Comparison of ENCODE assay signal across 9 mouse cellular contexts in the genomic region with DNA sequence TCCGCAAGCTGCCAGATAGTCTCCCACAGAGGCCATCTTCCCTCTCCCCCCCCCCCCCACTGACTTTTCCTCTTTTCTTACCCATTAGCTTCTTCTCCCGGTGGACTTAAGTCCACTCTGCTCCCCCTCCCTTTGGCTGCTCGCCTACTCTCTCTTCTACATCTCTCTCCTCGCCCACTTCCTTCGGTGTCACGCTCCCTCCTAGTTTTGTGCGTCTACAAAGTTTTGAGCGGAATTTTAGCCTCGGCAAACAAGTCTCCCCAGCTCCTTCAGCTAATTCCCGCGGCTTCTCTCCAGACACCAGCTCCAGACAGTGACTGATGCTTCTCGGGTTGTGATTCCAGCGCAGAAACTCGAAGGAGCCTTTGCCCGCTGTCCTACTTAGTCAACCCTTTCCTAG. TPM values are rescaled to one million over a fixed set of nuclear protein-coding genes. Genes with fewer than 3 reads are reported as not detected.
DNase-seq lines count a peak whose midpoint lies in the region; ATAC-seq lines count a peak whose summit lies in the region.
"Had no signal": no experiment of that assay in that cellular context is flagged by ENCODE, and none has a peak within 500 bp of the region (broad histone marks: within the 10 kb centered on the region; RNA-seq: fewer than 3 reads in every experiment).

No protein-coding gene starts in this region.

- 0 out of 2 replicates have a peak overlapping the region, but pooled peaks have one; percentile 55 for H3K27ac ChIP-seq in hindbrain, embryonic 11.5 days (ENCODE audit: low read depth, low read length)
- peak overlapping the region; percentile 87 for H3K27ac ChIP-seq in midbrain, embryonic 14.5 days (replicated peaks; ENCODE audit: low read depth, low read length)
- no peak overlapping the region for H3K27ac ChIP-seq in liver, embryonic 11.5 days (ENCODE audit: low read depth, low read length)

- intact Hi-C loops in left cerebral cortex, postnatal 4 days (cut with DNase I) = loop anchor here (2.0 kb wide), 1 partner anchor 1536 kb away; no protein-coding TSS in a partner anchor

- WGBS in hindbrain, embryonic 11.5 days = 1% methylated on average over 14 of the region's 15 CpGs
- WGBS in midbrain, embryonic 14.5 days = 1% methylated on average over 15 of the region's 15 CpGs
- WGBS in liver, embryonic 11.5 days = 5% methylated on average over 15 of the region's 15 CpGs

- H3K4me1 ChIP-seq in hindbrain, embryonic 11.5 days (replicated peaks; ENCODE audit: control insufficient read depth, insufficient read depth, low read length) = no peaks in the 10 kb centered on the region; the same call in 1 of the 2 replicates
- peaks cover 27% of the 10 kb centered on the region for H3K4me1 ChIP-seq in midbrain, embryonic 14.5 days (ENCODE audit: control insufficient read depth, insufficient read depth, low read length)
- no peaks in the 10 kb centered on the region for H3K4me1 ChIP-seq in liver, embryonic 11.5 days (replicated peaks; ENCODE audit: control insufficient read depth, insufficient read depth, low read length)

- peaks cover 45% of the 10 kb centered on the region for H3K27me3 ChIP-seq in hindbrain, embryonic 11.5 days (ENCODE audit: control insufficient read depth, insufficient read depth, low read length)
- H3K27me3 ChIP-seq in midbrain, embryonic 14.5 days (ENCODE audit: control insufficient read depth, insufficient read depth, low read length) = peaks cover 14% of the 10 kb centered on the region
- peaks cover 62% of the 10 kb centered on the region for H3K27me3 ChIP-seq in liver, embryonic 11.5 days (replicated peaks; ENCODE audit: control insufficient read depth, insufficient read depth, low read length)

- ATAC-seq in hindbrain, embryonic 11.5 days (ENCODE audit: low FRiP score) = no peak
- ATAC-seq in midbrain, embryonic 14.5 days (ENCODE audit: low FRiP score, low TSS enrichment) = no peak
- ATAC-seq in liver, embryonic 11.5 days (replicated peaks; ENCODE audit: low FRiP score) = no peak

- H3K36me3 ChIP-seq in hindbrain, embryonic 11.5 days (ENCODE audit: control insufficient read depth, insufficient read depth, low read length) = no peaks in the 10 kb centered on the region
- H3K36me3 ChIP-seq in midbrain, embryonic 14.5 days (ENCODE audit: control insufficient read depth, insufficient read depth, low read length) = no peaks in the 10 kb centered on the region
- H3K36me3 ChIP-seq in liver, embryonic 11.5 days (ENCODE audit: control insufficient read depth, insufficient read depth, low read length) = no peaks in the 10 kb centered on the region

- H3K4me3 ChIP-seq in hindbrain, embryonic 11.5 days (ENCODE audit: low read depth, low read length) = peak overlapping the region; percentile 27
- peak overlapping the region; percentile 46 for H3K4me3 ChIP-seq in midbrain, embryonic 14.5 days (replicated peaks; ENCODE audit: low read depth, low read length)
- no peak overlapping the region for H3K4me3 ChIP-seq in liver, embryonic 11.5 days (ENCODE audit: low read depth, low read length)

- peak; percentile 23 for DNase-seq in left cerebral cortex, postnatal 4 days
- no peak for DNase-seq in left cerebral cortex, adult 18-20 months (ENCODE audit: low spot score in 2 of 2)
- no peak for DNase-seq in hindbrain, embryonic 11.5 days (ENCODE audit: low spot score)
- no peak for DNase-seq in midbrain, embryonic 14.5 days
- no peak for DNase-seq in liver, embryonic 11.5 days (ENCODE audit: low spot score)
- DNase-seq in urinary bladder, postnatal 10 days (ENCODE audit: low spot score) = no peak
- DNase-seq in yolk sac, embryonic 10.5 days (ENCODE audit: low spot score) = no peak
- DNase-seq in thymus, adult 18-20 months = no peak

- peak overlapping the region; percentile 49; the same call in 1 of the 2 replicates for H3K9ac ChIP-seq in hindbrain, embryonic 11.5 days (ENCODE audit: low read depth, low read length)
- peak overlapping the region; percentile 75; the same call in 1 of the 2 replicates for H3K9ac ChIP-seq in midbrain, embryonic 14.5 days (replicated peaks; ENCODE audit: low read length)
- no peak overlapping the region for H3K9ac ChIP-seq in liver, embryonic 11.5 days (ENCODE audit: low read depth, low read length)

- H3K9me3 ChIP-seq in hindbrain, embryonic 11.5 days (ENCODE audit: control insufficient read depth, low read length) = no peaks in the 10 kb centered on the region
- H3K9me3 ChIP-seq in midbrain, embryonic 14.5 days (ENCODE audit: control insufficient read depth, low read length) = no peaks in the 10 kb centered on the region
- no peaks in the 10 kb centered on the region for H3K9me3 ChIP-seq in liver, embryonic 11.5 days (ENCODE audit: control insufficient read depth, low read length)

- H3K4me2 ChIP-seq in hindbrain, embryonic 11.5 days (replicated peaks; ENCODE audit: low read depth, low read length) = peak overlapping the region; percentile 57; the same call in 1 of the 2 replicates
- H3K4me2 ChIP-seq in midbrain, embryonic 14.5 days (ENCODE audit: low read length) = peak overlapping the region; percentile 76
- no peak overlapping the region for H3K4me2 ChIP-seq in liver, embryonic 11.5 days

RNA-seq across cellular contexts. Expression of gene Adcyap1, which starts 0.4 kb away (rescaled TPM):
- 10 to 100 TPM; 24.0 to 28.1 TPM for total RNA-seq in left cerebral cortex, postnatal 4 days (2021)
- 10 to 100 TPM; 37.4 to 39.7 TPM for total RNA-seq in left cerebral cortex, adult 18-20 months (2021)
- 18.2 and 19.1 TPM in 2 replicates for polyA plus RNA-seq in hindbrain, embryonic 11.5 days (2014; fragmentation: Nextera tagmentation; extraction: Ambion mirVana)
- polyA plus RNA-seq in midbrain, embryonic 14.5 days (2014; fragmentation: Nextera tagmentation; extraction: Ambion mirVana) = 21.8 and 23.9 TPM in 2 replicates
- 0.05 and 0.11 TPM in 2 replicates for polyA plus RNA-seq in liver, embryonic 11.5 days (2014; fragmentation: Nextera tagmentation; extraction: Ambion mirVana)
- total RNA-seq: gastrocnemius, postnatal 4 days had no signal

Comparison
In these comparisons a context has a peak if more than half of its experiments do, and no peak if none do; other contexts are left out.
1. RNA of gene Adcyap1, which starts 0.4 kb away (polyA plus RNA-seq): 21.8 to 23.9 TPM in midbrain, embryonic 14.5 days and 18.2 to 19.1 TPM in hindbrain, embryonic 11.5 days; 0.05 to 0.11 TPM in liver, embryonic 11.5 days; every median in the first group is over 10 times any median in the second.